Mouse (Mus musculus) midbrain, embryonic 15.5 days (tissue): Measurements from ENCODE around the gene Pomt1. TPM values are rescaled to one million over a fixed set of nuclear protein-coding genes. Genes with fewer than 3 reads are reported as not detected.
A peak's percentile ranks its signal among the peaks of the same experiment; 100 is the strongest.
"Not testable (repeated sequence)": the region's sequence is repeated elsewhere in the genome, so short reads cannot be mapped to it uniquely, and the experiment has no call there.

ENCODE experiments used
- ATAC-seq: fragments of 200-750 bp; cut with Nextera tagmentation; replicated peaks from 2 replicates; pipeline ENCODE4 v1.8.0; 2017; ENCODE audit warnings: moderate TSS enrichment
- H3K27ac ChIP-seq: fragments of 300-500 bp; sonication (generic); 2 replicates; pipeline ENCODE4 v1.5.1; 2015; ENCODE audit warnings: mild to moderate bottlenecking, inconsistent platforms
- H3K27me3 ChIP-seq: fragments of 300-500 bp; sonication (generic); replicated peaks from 2 replicates; pipeline ENCODE4 v1.6.1; 2015; ENCODE audit warnings: inconsistent platforms
- H3K36me3 ChIP-seq: fragments of 300-500 bp; sonication (generic); replicated peaks from 2 replicates; pipeline ENCODE4 v1.6.1; 2015; ENCODE audit warnings: inconsistent platforms
- H3K4me1 ChIP-seq: fragments of 300-500 bp; sonication (generic); 2 replicates; pipeline ENCODE4 v1.6.1; 2015; ENCODE audit warnings: inconsistent platforms
- H3K4me2 ChIP-seq: fragments of 300-500 bp; sonication (generic); 2 replicates; pipeline ENCODE4 v1.6.1; 2015; ENCODE audit warnings: inconsistent platforms, mild to moderate bottlenecking, moderate library complexity
- H3K4me3 ChIP-seq: fragments of 300-500 bp; sonication (generic); 2 replicates; pipeline ENCODE4 v1.5.1; 2015; ENCODE audit warnings: mild to moderate bottlenecking, inconsistent platforms
- H3K9ac ChIP-seq: fragments of 300-500 bp; sonication (generic); 2 replicates; pipeline ENCODE4 v1.6.1; 2015; ENCODE audit warnings: mild to moderate bottlenecking, inconsistent platforms
- H3K9me3 ChIP-seq: fragments of 300-500 bp; sonication (generic); 2 replicates; pipeline ENCODE4 v1.6.1; 2016; ENCODE audit warnings: inconsistent platforms
- WGBS: fragments of 180-500 bp; shearing (Covaris S2); methylation state at CpG from one replicate; pipeline ENCODE4 v1.1.7; 2015; ENCODE audit warnings: mixed read lengths; 5-methylcytosine and 5-hydroxymethylcytosine counted together
- polyA plus RNA-seq: library from polyadenylated mRNA; unstranded; fragments of >200 nt; fragmentation: Nextera tagmentation; extraction: Ambion mirVana; gene quantifications from 2 replicates; pipeline ENCODE4 v1.2.1, GENCODE M21; 2015

Gene Pomt1
- polyA plus RNA-seq, 1 experiment from 2014 or later = 37.7 TPM

DNA sequence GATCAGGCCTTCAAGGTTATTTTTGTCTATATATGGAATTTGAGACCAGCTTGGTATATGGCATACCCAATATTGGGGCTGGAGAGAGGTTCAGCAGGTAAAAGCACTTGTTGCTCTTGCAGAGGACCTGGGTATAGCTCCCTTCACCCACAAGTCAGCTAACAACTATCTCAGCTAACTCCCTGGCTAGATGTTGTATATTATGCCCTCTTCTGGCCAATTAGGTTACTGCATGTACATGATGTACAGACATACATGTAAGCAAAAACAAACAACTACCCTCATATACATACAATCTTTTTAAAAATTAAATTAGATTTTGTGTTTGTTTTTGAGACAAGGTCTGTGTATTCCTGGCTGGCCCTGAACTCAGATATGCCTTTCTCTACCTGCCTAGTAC is 53.2 kb downstream of the Pomt1 start:
- H3K4me3 ChIP-seq = peak overlapping the region; percentile 80; the same call in 1 of the 2 replicates
- peaks cover 6% of the 10 kb centered on the region; the same call in 1 of the 2 replicates for H3K36me3 ChIP-seq
- no peak overlapping the region for H3K9ac ChIP-seq
- H3K27ac ChIP-seq = no peak overlapping the region
- H3K4me2 ChIP-seq = peak overlapping the region; percentile 86; the same call in 1 of the 2 replicates
- no peaks in the 10 kb centered on the region for H3K9me3 ChIP-seq
- no peaks in the 10 kb centered on the region for H3K27me3 ChIP-seq
- ATAC-seq = no peak
- H3K4me1 ChIP-seq = peaks cover 26% of the 10 kb centered on the region

- H3K36me3 ChIP-seq = peaks cover 35% of the 10 kb centered on the region
- no peaks in the 10 kb centered on the region for H3K9me3 ChIP-seq
- no peak overlapping the region for H3K9ac ChIP-seq
- no peak for ATAC-seq
- H3K27me3 ChIP-seq = no peaks in the 10 kb centered on the region
- 87% methylated on average over 8 of the region's 8 CpGs for WGBS
- H3K4me1 ChIP-seq = peaks cover 6% of the 10 kb centered on the region
- no peak overlapping the region for H3K4me2 ChIP-seq
- no peak overlapping the region for H3K4me3 ChIP-seq
- no peak overlapping the region for H3K27ac ChIP-seq
These were observed 58.0 kb downstream of the Pomt1 start for GRCm38 (mm10) chr2:32294348-32294747.

DNA sequence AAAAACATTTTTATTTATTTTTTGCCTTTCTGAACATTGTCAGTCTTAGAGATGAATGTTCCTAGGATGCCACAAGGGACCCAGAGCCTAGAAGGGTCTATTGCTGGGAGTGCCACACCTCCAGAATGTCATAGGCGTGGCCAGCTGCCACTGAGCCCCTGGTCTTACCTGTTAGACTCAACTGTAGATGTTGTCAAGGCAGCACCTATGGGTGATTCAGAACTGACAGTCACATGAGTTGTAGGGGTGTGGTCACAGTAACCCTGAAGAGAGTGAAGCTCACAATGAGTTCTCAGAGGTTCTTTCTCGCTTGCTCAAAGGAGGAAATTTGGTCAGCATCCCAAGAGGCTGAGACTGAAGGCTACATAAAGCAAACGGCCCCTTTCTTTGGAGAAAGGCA is 58.9 kb downstream of the Pomt1 start:
- H3K4me1 ChIP-seq = no peaks in the 10 kb centered on the region
- H3K27ac ChIP-seq = no peak overlapping the region
- H3K4me2 ChIP-seq = no peak overlapping the region
- no peak overlapping the region for H3K9ac ChIP-seq
- no peak for ATAC-seq
- H3K36me3 ChIP-seq = peaks cover 41% of the 10 kb centered on the region
- H3K9me3 ChIP-seq = no peaks in the 10 kb centered on the region
- no peak overlapping the region for H3K4me3 ChIP-seq
- H3K27me3 ChIP-seq = no peaks in the 10 kb centered on the region
- 84% methylated on average over 3 of the region's 3 CpGs for WGBS

DNA sequence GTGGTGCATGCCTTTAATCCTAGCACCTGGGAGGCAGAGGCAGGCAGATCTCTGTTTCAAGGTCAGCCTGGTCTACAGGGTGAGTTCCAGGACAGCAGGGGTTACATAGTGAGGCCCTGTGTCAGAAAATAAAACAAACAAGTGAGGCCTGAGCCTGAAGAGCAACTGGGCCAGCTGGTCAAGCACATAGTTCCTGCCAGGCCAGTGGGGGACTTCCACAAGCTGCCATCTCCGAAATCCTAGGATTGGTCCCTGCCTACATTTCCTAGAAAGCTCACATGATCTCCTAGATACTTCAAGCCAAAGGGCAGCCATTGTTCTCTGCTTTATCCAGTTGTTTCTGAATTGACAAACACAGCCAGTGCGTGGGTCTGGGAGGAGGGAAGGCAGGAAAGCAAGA is 59.5 kb downstream of the Pomt1 start:
- H3K27ac ChIP-seq, H3K4me3 ChIP-seq, H3K4me1 ChIP-seq, ATAC-seq, H3K9me3 ChIP-seq, H3K27me3 ChIP-seq, H3K9ac ChIP-seq, H3K4me2 ChIP-seq: not testable (repeated sequence)
- peaks cover 41% of the 10 kb centered on the region for H3K36me3 ChIP-seq
- 88% methylated on average over 2 of the region's 2 CpGs for WGBS

GRCm38 (mm10) chr2:32299469-32299868 is 63.1 kb downstream of the Pomt1 start:
- Histone ChIP-seq H3K27ac (no peak overlapping the region), H3K4me1 (no peaks in the 10 kb centered on the region), H3K9ac (no peak overlapping the region), H3K4me3 (no peak overlapping the region), H3K4me2 (no peak overlapping the region), H3K27me3 (no peaks in the 10 kb centered on the region), H3K9me3 (no peaks in the 10 kb centered on the region), H3K36me3 (peaks cover 66% of the 10 kb centered on the region)
- ATAC-seq = no peak
- WGBS = 86% methylated on average over 4 of the region's 4 CpGs

GRCm38 (mm10) chr2:32302952-32303351 is 66.6 kb downstream of the Pomt1 start:
- no peak overlapping the region for H3K27ac ChIP-seq
- no peaks in the 10 kb centered on the region for H3K9me3 ChIP-seq
- no peaks in the 10 kb centered on the region for H3K4me1 ChIP-seq
- H3K4me2 ChIP-seq = no peak overlapping the region
- H3K27me3 ChIP-seq = no peaks in the 10 kb centered on the region
- no peak overlapping the region for H3K9ac ChIP-seq
- peaks cover 65% of the 10 kb centered on the region for H3K36me3 ChIP-seq
- H3K4me3 ChIP-seq = no peak overlapping the region
- 91% methylated on average over 10 of the region's 10 CpGs for WGBS
- no peak for ATAC-seq

DNA sequence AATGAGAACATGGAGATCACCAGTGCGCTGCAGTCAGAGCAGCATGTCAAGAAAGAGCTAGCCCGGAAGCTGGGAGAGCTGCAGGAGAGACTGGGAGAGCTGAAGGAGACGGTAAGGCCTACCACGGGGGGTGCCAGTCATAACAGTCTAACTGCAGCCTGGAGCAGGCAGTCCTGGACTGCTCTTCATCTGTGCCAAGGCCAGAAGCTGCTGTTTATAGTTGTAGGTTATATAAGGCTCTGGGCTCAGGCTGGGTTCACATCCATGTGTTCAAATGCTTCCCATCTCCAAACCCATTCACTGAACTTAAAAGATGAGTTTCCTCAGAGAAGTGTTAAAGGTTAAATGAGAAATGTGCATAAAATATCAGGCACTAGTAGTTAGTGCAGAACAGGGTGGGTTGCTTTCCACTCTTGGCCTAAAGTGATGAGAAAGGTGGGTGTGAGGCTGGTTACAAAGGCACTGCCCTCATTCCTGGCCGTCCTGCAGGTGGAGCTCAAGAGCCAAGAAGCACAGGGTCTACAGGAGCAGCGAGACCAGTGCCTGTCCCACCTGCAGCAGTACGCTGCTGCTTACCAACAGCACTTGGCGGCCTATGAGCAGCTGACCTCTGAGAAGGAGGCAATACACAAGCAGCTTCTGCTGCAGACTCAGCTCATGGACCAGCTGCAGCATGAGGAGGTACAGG is 67.9 kb downstream of the Pomt1 start:
- Histone ChIP-seq H3K27me3 (no peaks in the 10 kb centered on the region), H3K9me3 (no peaks in the 10 kb centered on the region), H3K9ac (no peak overlapping the region), H3K4me1 (no peaks in the 10 kb centered on the region), H3K36me3 (peaks cover 55% of the 10 kb centered on the region), H3K4me2 (no peak overlapping the region), H3K27ac (no peak overlapping the region), H3K4me3 (no peak overlapping the region)
- ATAC-seq = 0 out of 2 replicates have a peak, but pooled peaks have one; percentile 18
- 57% methylated on average over 8 of the region's 8 CpGs for WGBS

Other genes starting within 250 kb of the Pomt1 start
- gene Fam78a, start 151.7 kb upstream of the Pomt1 start, polyA plus RNA-seq = 0.65 and 0.80 TPM in 2 replicates
- 25.7 and 26.7 TPM in 2 replicates for gene Plpp7, start 141.1 kb upstream of the Pomt1 start, polyA plus RNA-seq
- 85.4 and 92.2 TPM in 2 replicates for gene Prrc2b, start 85.5 kb upstream of the Pomt1 start, polyA plus RNA-seq
- gene Uck1, start 23.6 kb downstream of the Pomt1 start, polyA plus RNA-seq = 112 and 117 TPM in 2 replicates
- gene Golga2, start 50.8 kb downstream of the Pomt1 start, polyA plus RNA-seq = 34.1 and 35.6 TPM in 2 replicates
- gene Swi5, start 51.5 kb downstream of the Pomt1 start, polyA plus RNA-seq = 404 TPM in 2 replicates
- 62.5 and 64.4 TPM in 2 replicates for gene Ciz1, start 115.7 kb downstream of the Pomt1 start, polyA plus RNA-seq
- gene Dnm1, start 116.7 kb downstream of the Pomt1 start, polyA plus RNA-seq = 78.4 and 79.0 TPM in 2 replicates
- gene 1110008P14Rik, start 145.3 kb downstream of the Pomt1 start, polyA plus RNA-seq = 116 and 117 TPM in 2 replicates
- gene Lcn2, start 151.7 kb downstream of the Pomt1 start, polyA plus RNA-seq = 0.44 and 0.83 TPM in 2 replicates
- gene Ptges2, start 159.3 kb downstream of the Pomt1 start, polyA plus RNA-seq = 51.3 and 54.2 TPM in 2 replicates
- 5.7 and 5.9 TPM in 2 replicates for gene Naif1, start 213.9 kb downstream of the Pomt1 start, polyA plus RNA-seq
- gene Slc25a25, start 214.9 kb downstream of the Pomt1 start, polyA plus RNA-seq = 55.3 and 60.1 TPM in 2 replicates